Mouse (Mus musculus) forebrain, embryonic 15.5 days (tissue): ENCODE measurements around the gene Tbca. TPM values are rescaled to one million over a fixed set of nuclear protein-coding genes. Genes with fewer than 3 reads are reported as not detected.

Experiments
- ATAC-seq: fragments of 200-750 bp; cut with Nextera tagmentation; replicated peaks from 2 replicates; pipeline ENCODE4 v1.8.0; 2017; ENCODE audit warnings: mild to moderate bottlenecking, moderate TSS enrichment, moderate library complexity
- H3K27ac ChIP-seq: fragments of 300-500 bp; sonication (generic); replicated peaks from 2 replicates; pipeline ENCODE4 v1.5.1; 2015; ENCODE audit warnings: mild to moderate bottlenecking, inconsistent platforms
- H3K27me3 ChIP-seq: fragments of 300-500 bp; sonication (generic); 2 replicates; pipeline ENCODE4 v1.6.1; 2015; ENCODE audit warnings: inconsistent platforms
- H3K36me3 ChIP-seq: fragments of 300-500 bp; sonication (generic); 2 replicates; pipeline ENCODE4 v1.6.1; 2015; ENCODE audit warnings: mild to moderate bottlenecking, inconsistent platforms
- H3K4me1 ChIP-seq: fragments of 300-500 bp; sonication (generic); 2 replicates; pipeline ENCODE4 v1.6.1; 2015; ENCODE audit warnings: inconsistent platforms
- H3K4me2 ChIP-seq: fragments of 300-500 bp; sonication (generic); replicated peaks from 2 replicates; pipeline ENCODE4 v1.6.1; 2015; ENCODE audit warnings: mild to moderate bottlenecking, inconsistent platforms
- H3K4me3 ChIP-seq: fragments of 300-500 bp; sonication (generic); 2 replicates; pipeline ENCODE4 v1.5.1; 2015; ENCODE audit warnings: mild to moderate bottlenecking, inconsistent platforms
- H3K9ac ChIP-seq: fragments of 300-500 bp; sonication (generic); replicated peaks from 2 replicates; pipeline ENCODE4 v1.6.1; 2015; ENCODE audit warnings: mild to moderate bottlenecking, inconsistent platforms
- H3K9me3 ChIP-seq: fragments of 300-500 bp; sonication (generic); 2 replicates; pipeline ENCODE4 v1.6.1; 2016; ENCODE audit warnings: inconsistent platforms
- WGBS: fragments of 180-500 bp; shearing (Covaris S2); methylation state at CpG from one replicate; pipeline ENCODE4 v1.1.7; 2015; ENCODE audit warnings: mixed read lengths; 5-methylcytosine and 5-hydroxymethylcytosine counted together
- polyA plus RNA-seq: library from polyadenylated mRNA; unstranded; fragments of >200 nt; fragmentation: Nextera tagmentation; extraction: Ambion mirVana; gene quantifications from 2 replicates; pipeline ENCODE4 v1.2.1, GENCODE M21; 2015

Gene Tbca
- polyA plus RNA-seq, 1 experiment from 2014 or later: 269 TPM

DNA sequence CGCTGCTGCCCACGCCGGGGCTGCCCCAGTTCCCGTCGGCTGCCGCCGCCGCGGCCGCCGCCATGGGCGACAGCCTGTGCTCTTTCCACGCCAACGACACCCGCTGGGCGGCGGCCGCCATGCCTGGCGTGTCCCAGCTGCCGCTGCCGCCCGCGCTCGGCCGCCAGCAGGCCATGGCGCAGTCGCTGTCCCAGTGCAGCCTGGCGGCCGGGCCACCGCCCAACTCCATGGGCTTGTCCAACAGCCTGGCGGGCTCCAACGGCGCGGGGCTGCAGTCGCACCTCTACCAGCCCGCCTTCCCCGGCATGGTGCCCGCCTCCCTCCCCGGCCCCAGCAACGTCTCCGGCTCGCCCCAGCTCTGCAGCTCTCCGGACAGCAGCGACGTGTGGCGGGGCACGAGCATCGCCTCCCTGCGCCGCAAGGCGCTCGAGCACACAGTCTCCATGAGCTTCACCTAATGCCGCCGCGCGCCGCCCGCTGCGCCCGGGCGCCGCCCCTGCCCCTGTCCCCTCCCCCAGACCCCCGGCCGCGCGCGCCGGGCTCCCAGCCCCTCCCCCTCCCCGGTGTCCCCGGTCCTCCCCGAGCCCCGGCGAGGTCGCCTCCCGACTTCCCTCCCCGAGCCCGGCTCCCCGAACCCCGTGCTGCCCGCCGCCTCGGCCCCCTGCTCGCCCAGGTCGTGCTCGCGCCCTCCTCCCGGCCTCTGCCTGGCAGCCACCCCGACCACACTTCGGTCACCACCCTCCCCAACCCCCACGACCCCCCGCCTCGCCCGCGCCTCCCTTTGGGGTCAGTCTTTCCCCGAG is 94.7 kb downstream of the Tbca start:
- Histone ChIP-seq H3K4me1 (peaks cover 25% of the 10 kb centered on the region), H3K27me3 (peaks cover 81% of the 10 kb centered on the region), H3K27ac (no peak overlapping the region), H3K9me3 (no peaks in the 10 kb centered on the region), H3K9ac (peak overlapping the region; percentile 16; the same call in 1 of the 2 replicates), H3K36me3 (no peaks in the 10 kb centered on the region), H3K4me2 (peak overlapping the region; percentile 66), H3K4me3 (peak overlapping the region; percentile 37)
- ATAC-seq: peak; percentile 68
- 1% methylated on average over 90 of the region's 95 CpGs for WGBS

GRCm38 (mm10) chr13:94883966-94884960 is 95.6 kb downstream of the Tbca start:
- no peaks in the 10 kb centered on the region for H3K9me3 ChIP-seq
- 1% methylated on average over 36 of the region's 36 CpGs for WGBS
- 0 out of 2 replicates have a peak, but pooled peaks have one; percentile 1 for ATAC-seq
- peak overlapping the region; percentile 37 for H3K4me3 ChIP-seq
- H3K27ac ChIP-seq: no peak overlapping the region
- H3K9ac ChIP-seq: no peak overlapping the region
- peaks cover 87% of the 10 kb centered on the region for H3K27me3 ChIP-seq
- H3K36me3 ChIP-seq: no peaks in the 10 kb centered on the region
- H3K4me2 ChIP-seq: peak overlapping the region; percentile 66
- peaks cover 25% of the 10 kb centered on the region for H3K4me1 ChIP-seq

DNA sequence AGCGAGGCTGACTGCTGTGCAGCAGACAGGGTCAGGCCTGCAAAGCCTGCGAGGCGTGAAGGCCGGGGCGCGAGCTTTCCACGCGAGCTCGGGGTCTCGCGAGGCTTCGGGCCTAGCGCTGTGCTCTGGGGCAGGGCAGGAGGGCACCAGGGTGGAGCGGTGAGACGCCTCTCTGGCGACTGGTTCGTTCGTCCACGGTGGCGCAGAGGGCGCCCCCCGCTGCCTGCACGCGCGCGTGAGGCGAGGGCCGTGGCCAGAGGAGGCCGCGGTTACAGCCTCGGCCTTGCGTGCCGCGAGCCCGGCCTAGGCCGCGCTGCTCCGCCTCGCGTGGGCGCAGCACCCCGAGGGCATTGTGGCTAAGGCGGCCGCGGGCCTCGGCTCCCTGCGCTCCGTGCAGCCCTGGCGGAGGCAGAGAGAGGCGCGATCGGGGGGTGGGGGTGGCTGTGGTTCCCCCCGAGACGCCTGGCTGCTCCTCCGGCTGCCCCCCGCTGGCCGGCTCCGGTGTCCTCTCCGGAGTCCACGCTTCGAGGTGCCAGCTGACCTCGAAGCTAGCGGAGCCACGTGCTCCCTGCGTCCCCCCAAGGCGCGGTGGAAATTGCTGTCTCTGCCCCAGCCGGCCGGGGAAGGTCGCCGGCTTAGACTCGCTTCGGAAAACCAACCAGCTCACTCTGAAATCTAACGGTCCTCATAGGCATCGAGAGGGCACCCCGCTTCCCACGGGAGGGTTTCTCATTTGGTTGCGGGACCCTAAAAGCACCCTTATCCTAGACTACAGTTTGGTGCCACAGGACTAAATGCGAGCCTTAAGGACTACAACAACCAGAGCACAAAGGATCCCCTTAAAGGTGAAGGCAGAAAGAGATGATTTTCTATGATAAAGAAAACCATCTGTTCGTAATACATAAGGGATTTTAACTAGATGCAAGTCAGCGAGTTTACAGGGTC is 96.9 kb downstream of the Tbca start:
- no peaks in the 10 kb centered on the region for H3K9me3 ChIP-seq
- peak overlapping the region; percentile 16 for H3K4me2 ChIP-seq
- H3K27me3 ChIP-seq: peaks cover 90% of the 10 kb centered on the region
- WGBS: 1% methylated on average over 80 of the region's 81 CpGs
- H3K9ac ChIP-seq: 0 out of 2 replicates have a peak overlapping the region, but pooled peaks have one; percentile 13
- no peaks in the 10 kb centered on the region for H3K36me3 ChIP-seq
- no peak overlapping the region for H3K27ac ChIP-seq
- peak overlapping the region; percentile 3 for H3K4me3 ChIP-seq
- peak; percentile 24; the same call in 1 of the 2 replicates for ATAC-seq
- H3K4me1 ChIP-seq: peaks cover 25% of the 10 kb centered on the region

Other genes starting within 250 kb of the Tbca start
- gene Otp, start 86.7 kb downstream of the Tbca start, polyA plus RNA-seq: 1.4 and 3.6 TPM in 2 replicates
- gene Wdr41, start 187.4 kb downstream of the Tbca start, polyA plus RNA-seq: 24.8 and 27.5 TPM in 2 replicates